Mouse (Mus musculus) lung, postnatal 36 days (tissue): ENCODE measurements around the gene Chst15.
A peak's percentile ranks its signal among the peaks of the same experiment; 100 is the strongest.

Experiments
- DNase-seq: peaks from one replicate; pipeline ENCODE4 v3.0.0; 2022; ENCODE audit warnings: mixed read lengths

The Chst15 gene

GRCm38 (mm10) chr7:132213460-132213859 lies 103.6 kb downstream of the Chst15 start:
- peak; percentile 74 for DNase-seq

- no peak for DNase-seq
These were observed 104.9 kb downstream of the Chst15 start for GRCm38 (mm10) chr7:132211920-132212701.

GRCm38 (mm10) chr7:132210616-132211015 lies 106.4 kb downstream of the Chst15 start:
- DNase-seq = no peak

- DNase-seq = no peak
These were observed 107.9 kb downstream of the Chst15 start for GRCm38 (mm10) chr7:132208946-132209651.

GRCm38 (mm10) chr7:132204073-132204612 lies 112.9 kb downstream of the Chst15 start:
- no peak for DNase-seq

- DNase-seq = no peak
These were observed 117.3 kb downstream of the Chst15 start for GRCm38 (mm10) chr7:132199686-132200085.

GRCm38 (mm10) chr7:132198806-132199205 lies 118.2 kb downstream of the Chst15 start:
- DNase-seq = no peak

- no peak for DNase-seq
These were observed 119.1 kb downstream of the Chst15 start for GRCm38 (mm10) chr7:132197817-132198475.

- no peak for DNase-seq
These were observed 120.4 kb downstream of the Chst15 start for GRCm38 (mm10) chr7:132196581-132196980.

- no peak for DNase-seq
These were observed 123.4 kb downstream of the Chst15 start for GRCm38 (mm10) chr7:132193606-132194005.

GRCm38 (mm10) chr7:132187456-132187855 lies 129.6 kb downstream of the Chst15 start:
- no peak for DNase-seq
